Mouse (Mus musculus) c-Kit-positive CD71-positive TER-119-negative erythroid progenitor cells, embryonic 14.5 days (primary cell): ENCODE results near the gene Rbbp9.

Source experiments
- DNase-seq: peaks from one replicate; pipeline ENCODE4 v3.0.0-alpha.2; 2013; ENCODE audit warnings: low read depth

The Rbbp9 gene

GRCm38 (mm10) chr2:144502134-144502533 is 48.5 kb downstream of the Rbbp9 start:
- DNase-seq, result no peak
